Mouse (Mus musculus): ENCODE measurements around the gene Gm20388.
"Not testable (repeated sequence)": the region's sequence is repeated elsewhere in the genome, so short reads cannot be mapped to it uniquely, and the experiment has no call there.

The Gm20388 gene

GRCm38 (mm10) chr8:124014299-124014698, 4103.7 kb downstream of the Gm20388 start:
- DNase-seq (ENCODE audit: low spot score): not testable (repeated sequence)

GRCm38 (mm10) chr8:124014751-124015150, 4104.1 kb downstream of the Gm20388 start:
- DNase-seq (ENCODE audit: low spot score): no peak

GRCm38 (mm10) chr8:124019782-124020181, 4109.1 kb downstream of the Gm20388 start:
- DNase-seq (ENCODE audit: low spot score): peak; percentile 32

- DNase-seq (ENCODE audit: low spot score): peak; percentile 78
Measured at GRCm38 (mm10) chr8:124020439-124021236, 4110.0 kb downstream of the Gm20388 start.

GRCm38 (mm10) chr8:124021237-124022227, 4110.9 kb downstream of the Gm20388 start, which contains the start of the genes Taf5l and Urb2:
Taf5l (minus strand) TSS chr8:124021397.
Urb2 (plus strand) TSS chr8:124021508.
- peak; percentile 96 for DNase-seq (ENCODE audit: low spot score)

GRCm38 (mm10) chr8:124026265-124026664, 4115.6 kb downstream of the Gm20388 start:
- DNase-seq (ENCODE audit: low spot score): not testable (repeated sequence)

GRCm38 (mm10) chr8:124027831-124028230, 4117.2 kb downstream of the Gm20388 start:
- no peak for DNase-seq (ENCODE audit: low spot score)

- no peak for DNase-seq (ENCODE audit: low spot score)
Measured at GRCm38 (mm10) chr8:124033400-124033799, 4122.8 kb downstream of the Gm20388 start.

- no peak for DNase-seq (ENCODE audit: low spot score)
Measured at GRCm38 (mm10) chr8:124038121-124038520, 4127.5 kb downstream of the Gm20388 start.

- DNase-seq (ENCODE audit: low spot score): no peak
Measured at GRCm38 (mm10) chr8:124039351-124039750, 4128.7 kb downstream of the Gm20388 start.

GRCm38 (mm10) chr8:124042201-124042600, 4131.6 kb downstream of the Gm20388 start:
- DNase-seq (ENCODE audit: low spot score): no peak

GRCm38 (mm10) chr8:124044421-124044820, 4133.8 kb downstream of the Gm20388 start:
- DNase-seq (ENCODE audit: low spot score): no peak

- no peak for DNase-seq (ENCODE audit: low spot score)
Measured at GRCm38 (mm10) chr8:124044931-124045330, 4134.3 kb downstream of the Gm20388 start.

GRCm38 (mm10) chr8:124045856-124046255, 4135.2 kb downstream of the Gm20388 start:
- DNase-seq (ENCODE audit: low spot score): no peak

GRCm38 (mm10) chr8:124052110-124052509, 4141.5 kb downstream of the Gm20388 start:
- DNase-seq (ENCODE audit: low spot score): peak; percentile 88

- no peak for DNase-seq (ENCODE audit: low spot score)
Measured at GRCm38 (mm10) chr8:124052568-124052967, 4141.9 kb downstream of the Gm20388 start.

GRCm38 (mm10) chr8:124056832-124057655, 4146.4 kb downstream of the Gm20388 start:
- no peak for DNase-seq (ENCODE audit: low spot score)

GRCm38 (mm10) chr8:124066325-124067058, 4155.9 kb downstream of the Gm20388 start:
- DNase-seq (ENCODE audit: low spot score): no peak

GRCm38 (mm10) chr8:124067059-124067750, 4156.6 kb downstream of the Gm20388 start:
- DNase-seq (ENCODE audit: low spot score): no peak
